Mouse (Mus musculus): ENCODE results near the gene Hmgb1.
"Not testable (repeated sequence)": the region's sequence is repeated elsewhere in the genome, so short reads cannot be mapped to it uniquely, and the experiment has no call there.

Gene Hmgb1

GRCm38 (mm10) chr5:149147386-149148000 lies 36.8 kb downstream of the Hmgb1 start:
- DNase-seq (ENCODE audit: low spot score in 2 of 2) = no peak

GRCm38 (mm10) chr5:149146691-149147090 lies 37.6 kb downstream of the Hmgb1 start:
- no peak for DNase-seq (ENCODE audit: low spot score in 2 of 2)

DNA sequence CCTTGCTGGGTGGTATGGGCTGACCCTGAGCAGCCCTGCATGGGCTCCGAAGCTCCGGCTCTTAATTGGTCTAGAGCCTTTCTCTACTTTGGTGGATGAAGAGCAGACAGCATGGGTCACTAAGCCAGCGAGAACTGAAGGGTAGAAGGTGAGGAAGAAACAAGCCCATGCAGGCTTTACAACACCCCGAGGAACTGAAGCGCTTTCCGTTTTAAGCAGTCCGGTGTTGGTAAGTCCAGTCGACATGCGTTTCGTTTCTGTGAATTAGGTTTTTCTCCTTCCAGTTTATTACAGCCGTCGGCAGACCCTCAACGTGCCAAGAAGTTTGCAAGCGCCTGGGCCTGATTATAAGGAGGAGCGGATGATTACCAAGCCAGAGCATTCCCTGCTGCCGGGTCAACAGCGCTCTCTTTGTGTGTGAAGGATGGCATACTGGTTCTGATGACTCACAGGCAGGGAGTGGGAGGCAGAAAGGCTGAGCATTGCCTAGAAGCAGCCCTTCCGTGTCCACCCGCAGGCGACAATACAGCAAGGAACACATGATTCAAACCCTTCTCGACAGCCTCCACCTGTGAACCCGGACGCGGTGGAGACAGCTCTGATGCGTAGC lies 40.4 kb downstream of the Hmgb1 start:
- DNase-seq (ENCODE audit: low spot score in 2 of 2) = peak; percentile 81 to 85

DNA sequence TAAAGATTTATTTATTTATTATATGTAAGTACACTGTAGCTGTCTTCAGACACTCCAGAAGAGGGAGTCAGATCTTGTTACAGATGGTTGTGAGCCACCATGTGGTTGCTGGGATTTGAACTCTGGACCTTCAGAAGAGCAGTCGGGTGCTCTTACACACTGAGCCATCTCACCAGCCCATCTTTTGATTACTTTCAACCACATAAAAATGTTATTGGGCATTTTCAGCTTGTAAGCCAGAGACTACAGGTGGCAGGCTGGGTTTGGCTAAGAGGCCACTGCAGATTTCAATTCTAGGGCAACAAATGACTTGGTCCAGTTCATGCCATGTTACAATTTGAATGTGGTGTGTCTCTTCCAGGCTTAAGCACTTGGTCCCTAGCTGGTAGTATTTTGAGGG lies 43.1 kb downstream of the Hmgb1 start:
- DNase-seq (ENCODE audit: low spot score in 2 of 2) = not testable (repeated sequence)

- no peak for DNase-seq (ENCODE audit: low spot score in 2 of 2)
Measured at GRCm38 (mm10) chr5:149140336-149140735, 44.0 kb downstream of the Hmgb1 start.

- not testable (repeated sequence) for DNase-seq (ENCODE audit: low spot score in 2 of 2)
Measured at GRCm38 (mm10) chr5:149138087-149138486, 46.2 kb downstream of the Hmgb1 start.

DNA sequence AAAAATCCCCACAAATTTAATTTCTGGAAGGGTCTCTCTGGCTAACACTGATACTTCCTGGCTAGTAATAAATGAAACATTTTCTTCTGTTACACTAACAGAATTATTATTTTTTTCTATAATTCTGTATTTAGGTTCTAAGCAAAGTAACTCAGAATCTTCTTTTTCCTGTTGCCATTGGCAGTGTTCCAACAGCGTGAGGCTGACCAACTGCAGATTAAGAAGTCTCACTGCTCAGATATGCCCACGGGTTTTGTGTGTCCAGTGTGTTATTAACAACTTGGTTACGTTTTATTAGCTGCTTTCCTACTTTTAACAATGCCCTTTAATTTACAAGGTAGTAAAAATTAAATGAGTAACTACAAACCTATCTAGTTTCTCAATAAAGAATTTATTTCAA lies 46.8 kb downstream of the Hmgb1 start:
- DNase-seq (ENCODE audit: low spot score in 2 of 2) = no peak

DNA sequence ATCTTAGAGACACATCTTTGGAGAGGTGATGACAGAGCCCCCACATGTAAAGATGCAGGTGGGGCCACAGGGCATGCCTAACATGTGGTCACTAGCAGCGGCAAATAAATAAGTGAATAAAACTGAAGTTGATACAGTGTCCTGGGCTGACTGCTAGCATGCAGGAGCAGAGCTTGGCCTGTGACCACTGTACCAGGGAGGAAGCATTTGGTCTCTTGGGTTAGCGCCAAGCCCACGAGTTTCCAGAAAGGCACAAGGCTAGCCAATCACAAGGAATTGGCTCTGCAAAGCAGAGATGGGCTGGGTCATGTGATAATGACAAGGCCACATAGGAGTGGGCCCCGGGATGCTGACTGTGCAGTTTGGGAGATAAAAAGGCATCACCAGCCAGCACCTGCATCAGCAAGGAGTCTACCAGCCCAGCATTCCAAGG lies 47.3 kb downstream of the Hmgb1 start:
- no peak for DNase-seq (ENCODE audit: low spot score in 2 of 2)

GRCm38 (mm10) chr5:149135455-149136354 lies 48.6 kb downstream of the Hmgb1 start:
- no peak for DNase-seq (ENCODE audit: low spot score in 2 of 2)

GRCm38 (mm10) chr5:149134751-149135454 lies 49.4 kb downstream of the Hmgb1 start:
- DNase-seq (ENCODE audit: low spot score in 2 of 2) = no peak

DNA sequence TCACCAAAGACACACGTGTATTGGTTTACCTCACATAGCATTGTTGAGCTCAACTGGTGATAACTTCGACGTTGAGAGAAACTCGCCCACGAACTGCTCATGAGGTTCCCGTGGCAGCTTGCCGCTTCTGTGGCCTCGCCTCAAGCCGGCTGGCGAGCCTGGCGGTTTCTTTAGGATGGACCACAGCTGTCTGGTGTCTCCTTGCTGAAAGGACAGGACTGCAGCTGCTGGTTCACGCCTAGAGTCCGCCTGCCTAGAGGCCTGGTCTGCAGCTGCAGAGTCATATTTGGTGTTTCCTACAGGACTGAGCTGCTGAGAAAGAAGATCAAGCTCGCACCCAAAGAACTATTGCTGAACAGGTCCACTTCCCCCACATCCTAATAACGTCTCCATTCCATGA lies 55.8 kb downstream of the Hmgb1 start:
- no peak for DNase-seq (ENCODE audit: low spot score in 2 of 2)

GRCm38 (mm10) chr5:149123795-149124194 lies 60.5 kb downstream of the Hmgb1 start:
- DNase-seq (ENCODE audit: low spot score in 2 of 2) = no peak

DNA sequence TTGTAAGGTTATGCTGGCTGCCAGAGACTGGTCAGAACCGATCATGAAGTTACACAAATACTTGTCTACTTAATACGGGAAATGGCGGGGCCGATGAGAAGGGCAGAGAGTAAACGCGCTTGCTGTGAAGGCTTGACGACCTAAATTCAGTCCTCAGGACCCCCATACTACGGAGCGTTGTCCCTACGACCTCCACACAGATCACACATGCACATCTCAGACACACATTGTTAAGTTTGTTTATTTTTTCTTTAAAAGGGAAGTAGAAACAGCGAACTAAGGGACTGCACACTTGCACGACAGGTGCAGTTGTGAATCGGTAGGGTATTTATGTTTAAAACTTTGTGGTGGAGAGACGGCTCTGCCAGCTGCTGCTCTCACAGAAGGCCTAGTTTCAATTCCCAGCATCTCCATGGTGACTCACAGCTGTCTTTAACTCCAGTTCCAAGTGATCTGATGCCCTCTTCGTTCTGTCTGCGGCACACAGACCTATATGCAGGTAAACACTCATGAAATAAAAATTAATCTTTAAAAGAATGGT lies 64.9 kb downstream of the Hmgb1 start:
- DNase-seq (ENCODE audit: low spot score in 2 of 2) = no peak

DNA sequence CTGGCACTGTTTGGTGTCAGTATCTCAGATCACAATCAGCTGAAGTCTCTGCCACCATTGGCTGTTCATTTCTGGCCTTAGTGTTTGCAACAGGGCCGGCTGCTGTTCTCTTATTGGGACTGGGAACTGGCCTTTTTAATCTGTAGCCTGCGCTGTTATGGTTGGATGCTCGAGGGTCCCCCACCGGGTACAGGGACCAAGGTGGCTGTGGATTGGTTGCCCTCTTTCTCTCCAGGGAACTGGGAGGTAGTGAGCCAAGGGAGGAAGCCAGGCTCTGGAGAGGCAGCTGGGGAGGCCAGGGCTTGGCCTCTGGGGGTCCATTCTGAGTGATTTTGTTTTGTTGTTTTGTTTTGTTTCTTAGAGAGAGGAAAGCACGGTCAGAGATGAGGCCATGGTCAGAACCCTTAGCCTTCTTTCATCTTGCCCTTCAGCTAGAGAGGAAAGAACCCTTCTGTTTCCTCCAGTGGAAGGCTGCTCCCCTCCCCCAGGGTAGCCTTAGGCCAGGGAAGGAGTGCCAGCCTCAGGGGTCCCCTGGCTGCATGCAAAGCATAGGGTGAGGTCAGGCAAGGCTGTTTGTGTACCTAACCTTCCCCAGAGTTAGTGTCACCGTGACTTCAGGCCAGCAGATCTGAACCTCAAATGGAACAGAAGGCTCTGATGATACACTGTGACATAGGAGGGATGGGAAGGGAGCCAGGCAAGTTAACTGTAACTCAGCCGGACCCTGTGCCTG lies 66.3 kb downstream of the Hmgb1 start:
- DNase-seq (ENCODE audit: low spot score in 2 of 2) = no peak

- no peak for DNase-seq (ENCODE audit: low spot score in 2 of 2)
Measured at GRCm38 (mm10) chr5:149114587-149114986, 69.7 kb downstream of the Hmgb1 start.

DNA sequence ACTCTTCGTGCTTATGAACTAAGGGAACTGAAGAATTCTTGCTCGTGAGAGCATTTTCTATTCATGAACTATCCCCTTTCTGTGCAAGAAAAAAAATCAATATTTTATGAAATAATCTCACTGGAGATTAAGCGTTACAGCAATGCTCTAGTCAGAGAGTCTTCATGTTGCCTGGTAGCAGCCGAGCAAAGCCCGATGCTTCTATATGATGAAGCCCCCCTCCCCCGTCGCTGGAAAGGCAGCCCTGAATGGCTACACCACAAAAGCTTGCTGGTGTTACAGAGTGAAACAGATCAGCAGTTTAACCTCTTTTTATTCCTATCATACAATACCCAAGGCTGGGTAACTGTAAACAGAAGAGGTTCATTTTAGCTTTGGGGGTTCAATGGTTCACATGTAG lies 70.3 kb downstream of the Hmgb1 start:
- no peak for DNase-seq (ENCODE audit: low spot score in 2 of 2)

GRCm38 (mm10) chr5:149113439-149113838 lies 70.8 kb downstream of the Hmgb1 start:
- no peak for DNase-seq (ENCODE audit: low spot score in 2 of 2)

GRCm38 (mm10) chr5:149112559-149112958 lies 71.7 kb downstream of the Hmgb1 start:
- no peak for DNase-seq (ENCODE audit: low spot score in 2 of 2)

DNA sequence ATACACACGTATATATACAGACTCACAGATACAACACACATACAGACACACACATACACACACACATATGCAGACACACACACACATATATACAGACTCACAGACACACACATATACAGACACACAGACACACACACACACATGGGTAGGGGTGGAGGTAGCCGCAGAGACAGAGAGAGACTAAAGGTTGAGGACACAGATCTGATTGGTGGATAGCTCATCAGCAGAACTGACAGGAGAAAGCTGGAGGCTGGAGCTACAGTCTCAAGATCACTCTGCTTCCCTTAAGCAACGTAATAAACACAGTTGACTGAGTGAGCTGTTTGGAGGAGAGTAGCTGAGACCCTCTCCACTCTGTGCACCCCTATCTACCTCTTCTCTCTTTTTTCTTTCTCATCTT lies 75.1 kb downstream of the Hmgb1 start:
- DNase-seq (ENCODE audit: low spot score in 2 of 2) = no peak

GRCm38 (mm10) chr5:149108178-149108577 lies 76.1 kb downstream of the Hmgb1 start:
- no peak for DNase-seq (ENCODE audit: low spot score in 2 of 2)

- no peak for DNase-seq (ENCODE audit: low spot score in 2 of 2)
Measured at GRCm38 (mm10) chr5:149107566-149107965, 76.7 kb downstream of the Hmgb1 start.
